Mouse (Mus musculus) forebrain, embryonic 14.5 days (tissue): ENCODE results near the gene Srms. TPM values are rescaled to one million over a fixed set of nuclear protein-coding genes. Genes with fewer than 3 reads are reported as not detected.
"Not testable (repeated sequence)": the region's sequence is repeated elsewhere in the genome, so short reads cannot be mapped to it uniquely, and the experiment has no call there.

Experiments
- ATAC-seq: fragments of 200-750 bp; cut with Nextera tagmentation; 2 replicates; pipeline ENCODE4 v1.8.0; 2017; ENCODE audit warnings: mild to moderate bottlenecking, moderate library complexity
- DNase-seq: peaks from one replicate; pipeline ENCODE4 v3.0.0-alpha.2; 2015; ENCODE audit warnings: low spot score
- H3K27ac ChIP-seq: fragments of 300-500 bp; sonication (generic); 2 replicates; pipeline ENCODE4 v1.5.1; 2014; ENCODE audit warnings: low read depth, mild to moderate bottlenecking, control low read depth, low read length, moderate library complexity
- H3K27me3 ChIP-seq: fragments of 300-500 bp; sonication (generic); replicated peaks from 2 replicates; pipeline ENCODE4 v1.6.1; 2014; ENCODE audit warnings: low read length, control low read depth, mixed read lengths; ENCODE audit not compliant: control insufficient read depth, insufficient read depth
- H3K36me3 ChIP-seq: fragments of 300-500 bp; sonication (generic); 2 replicates; pipeline ENCODE4 v1.6.1; 2014; ENCODE audit warnings: low read length, control low read depth; ENCODE audit not compliant: control insufficient read depth, insufficient read depth
- H3K4me1 ChIP-seq: fragments of 300-500 bp; sonication (generic); 2 replicates; pipeline ENCODE4 v1.6.1; 2014; ENCODE audit warnings: antibody characterized with exemption, low read length, control low read depth; ENCODE audit not compliant: control insufficient read depth, insufficient read depth
- H3K4me2 ChIP-seq: fragments of 300-500 bp; sonication (generic); 2 replicates; pipeline ENCODE4 v1.6.1; 2014; ENCODE audit warnings: mild to moderate bottlenecking, control low read depth, low read length
- H3K4me3 ChIP-seq: fragments of 300-500 bp; sonication (generic); 2 replicates; pipeline ENCODE4 v1.5.1; 2014; ENCODE audit warnings: low read depth, low read length, control low read depth
- H3K9ac ChIP-seq: fragments of 300-500 bp; sonication (generic); 2 replicates; pipeline ENCODE4 v1.6.1; 2014; ENCODE audit warnings: mild to moderate bottlenecking, low read length, control low read depth, moderate library complexity
- H3K9me3 ChIP-seq: fragments of 300-500 bp; sonication (generic); replicated peaks from 2 replicates; pipeline ENCODE4 v1.6.1; 2016; ENCODE audit warnings: low read length, control low read depth, mixed read lengths; ENCODE audit not compliant: control insufficient read depth
- WGBS: fragments of 180-500 bp; shearing (Covaris S2); extraction: QIAGEN DNeasy Blood & Tissue Kit; methylation state at CpG from one replicate; pipeline ENCODE4 v1.1.7; 2014; 5-methylcytosine and 5-hydroxymethylcytosine counted together
- polyA plus RNA-seq: library from polyadenylated mRNA; unstranded; fragments of >200 nt; fragmentation: Nextera tagmentation; extraction: Ambion mirVana; gene quantifications from 2 replicates; pipeline ENCODE4 v1.2.1, GENCODE M21; 2014

The Srms gene
- polyA plus RNA-seq, 1 experiment from 2014 or later, result 0.25 TPM

DNA sequence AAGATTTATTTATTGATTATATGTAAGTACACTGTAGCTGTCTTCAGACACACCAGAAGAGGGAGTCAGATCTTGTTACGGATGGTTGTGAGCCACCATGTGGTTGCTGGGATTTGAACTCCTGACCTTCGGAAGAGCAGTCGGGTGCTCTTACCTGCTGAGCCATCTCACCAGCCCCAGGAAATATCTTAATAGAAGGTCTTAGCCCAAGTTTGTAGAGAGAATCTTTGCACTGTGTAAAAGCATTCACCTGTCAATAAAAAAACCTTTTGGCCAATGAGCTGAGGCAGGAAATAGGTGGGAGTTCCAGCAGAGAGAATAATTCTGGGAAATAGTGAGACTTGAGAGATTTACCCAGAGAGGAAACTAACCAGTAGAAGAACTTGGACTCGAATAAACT is 21.6 kb downstream of the Srms start:
- not testable (repeated sequence) for H3K36me3 ChIP-seq, H3K9ac ChIP-seq, H3K4me3 ChIP-seq, H3K4me1 ChIP-seq, H3K27me3 ChIP-seq, H3K9me3 ChIP-seq, ATAC-seq, H3K27ac ChIP-seq, H3K4me2 ChIP-seq, DNase-seq
- WGBS, result 75% methylated on average over 3 of the region's 4 CpGs

DNA sequence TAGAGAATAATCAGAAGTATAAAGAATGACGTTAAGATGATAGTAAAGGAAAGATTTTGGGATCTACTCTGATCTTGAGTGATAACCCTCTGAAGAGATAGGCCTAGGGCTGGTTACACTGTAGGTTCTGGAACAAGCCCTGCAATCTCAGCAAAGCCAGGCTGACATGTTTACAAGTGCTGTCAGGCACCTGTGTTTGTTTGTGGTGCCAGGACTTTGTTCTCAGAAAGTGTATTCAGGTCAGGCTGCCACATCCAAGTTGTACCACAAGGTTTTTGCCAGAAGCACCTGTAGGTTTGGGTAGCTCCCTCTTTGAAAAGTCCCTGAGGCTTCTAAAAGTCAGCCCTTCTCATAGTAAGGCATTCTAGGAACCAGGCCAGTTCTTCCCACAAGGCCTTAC is 23.7 kb downstream of the Srms start:
- DNase-seq (no peak), ATAC-seq (no peak)
- Histone ChIP-seq H3K27me3 (no peaks in the 10 kb centered on the region), H3K27ac (no peak overlapping the region), H3K4me1 (peaks cover 8% of the 10 kb centered on the region), H3K4me2 (no peak overlapping the region), H3K9me3 (no peaks in the 10 kb centered on the region), H3K4me3 (no peak overlapping the region), H3K36me3 (peaks cover 10% of the 10 kb centered on the region), H3K9ac (no peak overlapping the region)
- WGBS, result 95% methylated on average over 1 of the region's 1 CpGs

DNA sequence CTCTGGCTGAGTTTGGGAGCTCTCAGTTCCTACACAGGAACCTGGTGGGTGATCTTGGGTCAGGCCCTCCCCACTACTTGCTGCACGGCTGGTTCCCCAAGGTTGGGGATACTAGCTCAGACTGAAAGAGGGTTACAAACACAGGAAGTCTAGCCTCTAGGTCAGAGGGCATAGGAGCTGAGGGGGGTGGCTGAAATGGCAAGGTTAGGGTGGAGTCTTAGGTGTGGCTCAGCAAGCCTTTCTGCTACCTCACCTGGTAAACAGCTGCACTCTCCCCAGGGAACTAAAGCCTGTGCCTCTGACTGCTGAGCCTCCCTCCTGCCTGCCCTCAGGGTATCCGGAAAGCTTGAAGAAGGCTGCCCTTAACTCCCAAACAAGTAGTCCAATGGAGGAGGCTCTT is 24.3 kb downstream of the Srms start:
- no peak overlapping the region; the same call in 1 of the 2 replicates for H3K27ac ChIP-seq
- 87% methylated on average over 2 of the region's 2 CpGs for WGBS
- H3K27me3 ChIP-seq, result no peaks in the 10 kb centered on the region
- peak overlapping the region; percentile 67 for H3K4me3 ChIP-seq
- ATAC-seq, result no peak
- peak overlapping the region; percentile 67 for H3K4me2 ChIP-seq
- peaks cover 10% of the 10 kb centered on the region for H3K36me3 ChIP-seq
- DNase-seq, result no peak
- no peaks in the 10 kb centered on the region for H3K9me3 ChIP-seq
- H3K9ac ChIP-seq, result peak overlapping the region; percentile 98; the same call in 1 of the 2 replicates
- H3K4me1 ChIP-seq, result peaks cover 8% of the 10 kb centered on the region

DNA sequence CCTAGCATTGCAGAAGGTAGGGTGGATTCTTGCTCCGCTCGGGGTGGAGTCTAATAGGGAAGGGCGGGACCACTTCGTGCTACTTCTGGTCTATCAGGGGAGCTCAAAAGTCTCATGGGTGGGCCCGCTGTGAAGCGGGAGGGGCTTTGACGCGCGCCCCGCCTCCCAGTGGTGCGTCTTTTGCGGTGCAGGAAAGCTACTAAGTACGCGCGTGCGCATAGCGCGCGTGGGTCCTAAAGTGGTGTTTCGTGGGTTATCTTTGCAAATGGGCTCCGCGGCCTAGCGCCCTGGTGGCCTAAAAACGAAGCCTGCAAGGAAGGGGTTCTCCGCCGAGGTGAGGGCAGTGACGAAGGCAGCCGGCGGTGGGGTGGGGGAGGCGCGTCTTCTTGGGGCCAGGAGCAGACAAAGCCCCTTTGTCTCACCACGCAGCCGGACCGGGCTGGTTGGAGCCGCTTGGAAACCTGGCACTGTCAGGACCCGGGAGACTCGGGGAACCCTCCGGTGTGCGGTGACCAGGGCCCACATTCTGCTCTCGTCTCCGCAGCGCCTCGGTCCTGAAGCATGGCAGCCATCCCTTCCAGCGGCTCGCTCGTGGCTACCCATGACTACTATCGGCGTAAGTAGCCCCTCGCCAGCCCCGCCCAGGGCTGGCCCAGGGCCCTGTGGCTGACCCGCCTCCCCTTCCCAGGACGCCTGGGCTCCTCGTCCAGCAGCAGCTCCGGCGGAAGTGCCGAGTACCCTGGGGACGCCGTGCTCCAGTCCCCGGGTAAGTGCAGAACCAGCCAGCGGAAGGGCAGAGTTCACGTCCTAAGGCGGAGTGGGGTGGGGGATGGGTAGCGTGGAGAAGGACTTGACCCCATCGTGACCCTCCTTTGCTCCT is 25.6 kb downstream of the Srms start, which contains the start of gene Ppdpf:
Ppdpf (plus strand) TSS at position 127 of the 880 bp plus-strand sequence.
- H3K4me1 ChIP-seq, result peaks cover 8% of the 10 kb centered on the region
- H3K9ac ChIP-seq, result peak within 1 kb of the TSS; percentile 98
- H3K36me3 ChIP-seq, result peaks cover 10% of the 10 kb centered on the region
- peak within 1 kb of the TSS; percentile 67 for H3K4me2 ChIP-seq
- no peaks in the 10 kb centered on the region for H3K27me3 ChIP-seq
- H3K9me3 ChIP-seq, result no peaks in the 10 kb centered on the region
- peak within 1 kb of the TSS; percentile 67 for H3K4me3 ChIP-seq
- ATAC-seq, result peak; percentile 94
- WGBS, result under 1% methylated on average over 64 of the region's 64 CpGs
- peak within 1 kb of the TSS; percentile 93 for H3K27ac ChIP-seq
- peak; percentile 96 for DNase-seq

DNA sequence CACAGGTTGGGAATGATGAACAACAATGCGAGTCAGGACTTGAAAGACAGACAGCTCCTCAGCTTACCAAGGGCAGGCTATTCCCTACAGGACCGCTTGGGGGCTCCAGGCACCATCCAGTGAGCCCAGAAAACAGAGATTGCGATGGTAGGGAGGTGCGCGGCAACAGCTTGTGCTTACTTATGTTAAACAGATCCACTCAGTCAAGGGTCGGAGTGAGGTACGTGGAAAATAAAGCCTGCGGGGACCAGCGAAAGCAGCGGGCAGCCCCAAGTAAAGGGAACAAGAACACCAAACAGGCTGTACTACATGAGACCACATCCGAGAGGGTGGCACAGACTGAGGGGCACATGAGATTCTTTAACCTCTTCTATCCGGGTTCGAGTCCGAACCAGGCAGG is 26.4 kb downstream of the Srms start:
- Histone ChIP-seq H3K27ac (peak overlapping the region; percentile 93), H3K4me3 (peak overlapping the region; percentile 67), H3K9me3 (no peaks in the 10 kb centered on the region), H3K4me1 (peaks cover 8% of the 10 kb centered on the region), H3K4me2 (peak overlapping the region; percentile 67), H3K27me3 (no peaks in the 10 kb centered on the region), H3K36me3 (peaks cover 10% of the 10 kb centered on the region), H3K9ac (peak overlapping the region; percentile 98)
- WGBS, result under 1% methylated on average over 14 of the region's 14 CpGs
- ATAC-seq, result peak; percentile 88
- DNase-seq, result peak; percentile 95

DNA sequence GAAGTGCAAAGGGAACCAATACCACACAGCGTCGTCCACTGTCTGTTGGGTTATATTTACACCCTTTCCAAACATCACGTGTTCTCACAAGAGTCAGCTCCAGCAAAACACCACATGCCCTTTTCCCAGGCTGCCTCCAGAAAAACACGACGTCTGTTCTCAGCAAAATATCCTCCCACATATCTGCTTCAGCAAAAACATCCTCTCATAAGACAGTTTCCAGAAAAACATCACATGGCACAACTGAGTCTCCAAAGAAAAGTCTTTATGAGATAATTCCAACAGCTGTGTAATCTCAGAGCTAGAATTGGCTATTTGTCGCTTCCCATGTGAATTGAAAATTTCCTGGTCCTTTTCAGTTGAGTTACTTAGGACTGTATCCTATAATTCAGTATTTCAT is 32.1 kb downstream of the Srms start:
- H3K36me3 ChIP-seq, result no peaks in the 10 kb centered on the region
- DNase-seq, result no peak
- WGBS, result 83% methylated on average over 6 of the region's 6 CpGs
- ATAC-seq, result no peak
- H3K27me3 ChIP-seq, result no peaks in the 10 kb centered on the region
- no peak overlapping the region for H3K27ac ChIP-seq
- no peak overlapping the region for H3K4me2 ChIP-seq
- no peaks in the 10 kb centered on the region for H3K9me3 ChIP-seq
- no peaks in the 10 kb centered on the region for H3K4me1 ChIP-seq
- H3K4me3 ChIP-seq, result no peak overlapping the region
- H3K9ac ChIP-seq, result no peak overlapping the region

DNA sequence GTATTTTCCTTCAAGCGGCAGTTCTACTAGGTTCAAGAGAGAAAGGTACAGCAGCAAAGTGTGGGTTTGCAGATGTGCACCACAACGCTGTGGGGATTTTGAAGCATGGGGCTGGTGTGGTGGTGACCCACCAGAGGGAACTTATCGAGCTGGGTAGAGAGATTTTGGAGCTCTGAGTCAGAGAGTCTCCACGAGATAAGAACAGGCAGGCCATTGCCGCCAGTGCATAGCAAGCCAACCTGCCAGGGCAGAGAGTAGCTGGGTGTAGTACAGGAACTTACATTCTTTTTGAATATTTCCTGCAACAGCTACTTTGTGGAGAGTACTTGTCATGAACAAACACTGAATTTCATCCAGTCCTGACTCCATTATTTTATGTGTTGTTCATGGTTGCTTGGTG is 34.5 kb downstream of the Srms start:
- Histone ChIP-seq H3K9me3 (no peaks in the 10 kb centered on the region), H3K9ac (no peak overlapping the region), H3K27ac (no peak overlapping the region), H3K4me1 (no peaks in the 10 kb centered on the region), H3K27me3 (no peaks in the 10 kb centered on the region), H3K36me3 (no peaks in the 10 kb centered on the region), H3K4me2 (no peak overlapping the region), H3K4me3 (no peak overlapping the region)
- DNase-seq (no peak), ATAC-seq (no peak)
- 87% methylated on average over 5 of the region's 5 CpGs for WGBS

DNA sequence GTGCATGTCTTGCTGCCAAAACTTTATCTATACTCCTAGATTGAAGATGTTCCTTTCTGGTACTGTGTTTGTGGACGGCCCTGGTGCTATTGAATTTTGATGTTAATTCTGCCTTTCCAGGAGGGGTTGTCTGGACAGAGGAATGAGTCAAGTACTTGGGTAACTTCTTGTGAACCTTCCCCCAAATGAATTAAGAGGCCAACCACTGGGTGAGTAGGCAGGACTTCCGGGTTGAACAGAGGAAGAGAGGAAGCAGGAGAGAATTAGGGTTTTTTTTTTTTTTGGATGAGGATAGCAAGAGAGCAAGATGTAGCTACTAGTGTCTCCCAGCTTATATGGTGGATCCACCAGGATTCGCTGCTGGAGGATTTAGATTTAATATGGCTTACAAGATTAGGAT is 35.0 kb downstream of the Srms start:
- no peaks in the 10 kb centered on the region for H3K9me3 ChIP-seq
- no peak overlapping the region for H3K4me3 ChIP-seq
- ATAC-seq, result no peak
- H3K36me3 ChIP-seq, result no peaks in the 10 kb centered on the region
- no peak for DNase-seq
- H3K27ac ChIP-seq, result no peak overlapping the region
- no peak overlapping the region for H3K4me2 ChIP-seq
- no peaks in the 10 kb centered on the region for H3K4me1 ChIP-seq
- no peak overlapping the region for H3K9ac ChIP-seq
- WGBS, result 82% methylated on average over 3 of the region's 3 CpGs
- H3K27me3 ChIP-seq, result no peaks in the 10 kb centered on the region

DNA sequence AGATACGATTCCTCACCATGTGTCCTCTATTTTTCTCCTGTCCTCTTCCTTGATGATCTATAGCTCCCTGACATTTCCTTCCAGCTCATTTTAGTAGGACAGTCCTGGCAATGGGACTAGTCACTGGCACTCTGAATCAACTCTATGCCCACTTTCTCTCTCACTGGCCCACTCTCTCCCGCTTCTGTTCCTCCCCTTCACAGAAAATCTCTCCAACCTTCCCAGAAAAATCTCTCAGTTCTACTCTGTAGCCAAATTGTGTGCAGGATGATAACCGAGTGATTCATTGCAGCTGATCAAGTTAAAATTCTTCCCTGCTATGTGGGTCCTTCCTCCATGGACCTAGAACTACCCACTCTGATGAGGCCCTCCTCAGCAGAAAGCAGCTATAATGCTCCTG is 38.3 kb downstream of the Srms start:
- ATAC-seq (no peak), DNase-seq (no peak)
- WGBS, result 90% methylated on average over 3 of the region's 3 CpGs
- H3K4me2 ChIP-seq, result no peak overlapping the region
- H3K36me3 ChIP-seq, result no peaks in the 10 kb centered on the region
- H3K9me3 ChIP-seq, result no peaks in the 10 kb centered on the region
- no peak overlapping the region for H3K4me3 ChIP-seq
- H3K9ac ChIP-seq, result no peak overlapping the region
- H3K27me3 ChIP-seq, result no peaks in the 10 kb centered on the region
- H3K4me1 ChIP-seq, result no peaks in the 10 kb centered on the region
- no peak overlapping the region for H3K27ac ChIP-seq
